Mouse (Mus musculus) limb, embryonic 13.5 days (tissue): ENCODE results near the gene Srrm4. TPM values are rescaled to one million over a fixed set of nuclear protein-coding genes. Genes with fewer than 3 reads are reported as not detected.

Source experiments
- ATAC-seq: fragments of 200-750 bp; cut with Nextera tagmentation; 2 replicates; pipeline ENCODE4 v1.8.0; 2017; ENCODE audit warnings: low read depth, moderate number of reproducible peaks, moderate TSS enrichment; ENCODE audit not compliant: low FRiP score
- H3K27ac ChIP-seq: fragments of 300-500 bp; sonication (generic); 2 replicates; pipeline ENCODE4 v1.5.1; 2015; ENCODE audit warnings: inconsistent platforms, mild to moderate bottlenecking, moderate library complexity
- H3K27me3 ChIP-seq: fragments of 300-500 bp; sonication (generic); 2 replicates; pipeline ENCODE4 v1.6.1; 2015; ENCODE audit warnings: mild to moderate bottlenecking, inconsistent platforms
- H3K36me3 ChIP-seq: fragments of 300-500 bp; sonication (generic); 2 replicates; pipeline ENCODE4 v1.6.1; 2015; ENCODE audit warnings: inconsistent platforms, mild to moderate bottlenecking, moderate library complexity
- H3K4me1 ChIP-seq: fragments of 300-500 bp; sonication (generic); 2 replicates; pipeline ENCODE4 v1.6.1; 2015; ENCODE audit warnings: inconsistent platforms
- H3K4me2 ChIP-seq: fragments of 300-500 bp; sonication (generic); replicated peaks from 2 replicates; pipeline ENCODE4 v1.6.1; 2015; ENCODE audit warnings: inconsistent platforms, mild to moderate bottlenecking, moderate library complexity
- H3K4me3 ChIP-seq: fragments of 300-500 bp; sonication (generic); 2 replicates; pipeline ENCODE4 v1.5.1; 2015; ENCODE audit warnings: moderate library complexity, mild to moderate bottlenecking, inconsistent platforms
- H3K9ac ChIP-seq: fragments of 300-500 bp; sonication (generic); 2 replicates; pipeline ENCODE4 v1.6.1; 2015; ENCODE audit warnings: mild to moderate bottlenecking, inconsistent platforms
- H3K9me3 ChIP-seq: fragments of 300-500 bp; sonication (generic); 2 replicates; pipeline ENCODE4 v1.6.1; 2016; ENCODE audit warnings: inconsistent platforms
- WGBS: fragments of 180-500 bp; shearing (Covaris S2); methylation state at CpG from one replicate; pipeline ENCODE4 v1.1.7; 2015; 5-methylcytosine and 5-hydroxymethylcytosine counted together
- polyA plus RNA-seq: library from polyadenylated mRNA; unstranded; fragments of >200 nt; fragmentation: Nextera tagmentation; extraction: Ambion mirVana; gene quantifications from 2 replicates; pipeline ENCODE4 v1.2.1, GENCODE M21; 2015

The Srrm4 gene
- polyA plus RNA-seq, 1 experiment from 2014 or later = 0.25 TPM

- Histone ChIP-seq H3K27ac (no peak overlapping the region), H3K27me3 (no peaks in the 10 kb centered on the region), H3K9ac (no peak overlapping the region), H3K4me1 (no peaks in the 10 kb centered on the region), H3K4me2 (no peak overlapping the region), H3K36me3 (no peaks in the 10 kb centered on the region), H3K4me3 (no peak overlapping the region), H3K9me3 (no peaks in the 10 kb centered on the region)
- ATAC-seq = no peak
- WGBS = 54% methylated on average over 15 of the region's 15 CpGs
Observed at GRCm38 (mm10) chr5:116501342-116501741, 90.3 kb downstream of the Srrm4 start.

- Histone ChIP-seq H3K9me3 (no peaks in the 10 kb centered on the region), H3K27ac (no peak overlapping the region), H3K4me3 (no peak overlapping the region), H3K36me3 (no peaks in the 10 kb centered on the region), H3K4me1 (no peaks in the 10 kb centered on the region), H3K4me2 (no peak overlapping the region), H3K9ac (no peak overlapping the region), H3K27me3 (no peaks in the 10 kb centered on the region)
- 75% methylated on average over 19 of the region's 19 CpGs for WGBS
- no peak for ATAC-seq
Observed at GRCm38 (mm10) chr5:116498880-116499640, 92.6 kb downstream of the Srrm4 start.

GRCm38 (mm10) chr5:116497866-116498265 is 93.8 kb downstream of the Srrm4 start:
- ATAC-seq = no peak
- Histone ChIP-seq H3K9me3 (no peaks in the 10 kb centered on the region), H3K4me2 (no peak overlapping the region), H3K4me3 (no peak overlapping the region), H3K27ac (no peak overlapping the region), H3K9ac (no peak overlapping the region), H3K4me1 (no peaks in the 10 kb centered on the region), H3K36me3 (no peaks in the 10 kb centered on the region), H3K27me3 (no peaks in the 10 kb centered on the region)
- 77% methylated on average over 5 of the region's 5 CpGs for WGBS

- H3K4me2 ChIP-seq = no peak overlapping the region
- H3K9ac ChIP-seq = no peak overlapping the region
- WGBS = 8% methylated on average over 7 of the region's 7 CpGs
- no peaks in the 10 kb centered on the region for H3K36me3 ChIP-seq
- H3K4me3 ChIP-seq = no peak overlapping the region
- no peaks in the 10 kb centered on the region for H3K9me3 ChIP-seq
- no peaks in the 10 kb centered on the region for H3K4me1 ChIP-seq
- no peaks in the 10 kb centered on the region for H3K27me3 ChIP-seq
- H3K27ac ChIP-seq = no peak overlapping the region
- ATAC-seq = no peak
Observed at GRCm38 (mm10) chr5:116497205-116497604, 94.4 kb downstream of the Srrm4 start.

GRCm38 (mm10) chr5:116496717-116497116 is 94.9 kb downstream of the Srrm4 start:
- no peak for ATAC-seq
- 66% methylated on average over 2 of the region's 2 CpGs for WGBS
- no peaks in the 10 kb centered on the region for H3K9me3 ChIP-seq
- no peak overlapping the region for H3K4me3 ChIP-seq
- no peaks in the 10 kb centered on the region for H3K4me1 ChIP-seq
- H3K9ac ChIP-seq = no peak overlapping the region
- H3K27ac ChIP-seq = no peak overlapping the region
- H3K27me3 ChIP-seq = no peaks in the 10 kb centered on the region
- H3K4me2 ChIP-seq = no peak overlapping the region
- H3K36me3 ChIP-seq = no peaks in the 10 kb centered on the region

GRCm38 (mm10) chr5:116495466-116495865 is 96.2 kb downstream of the Srrm4 start:
- no peak for ATAC-seq
- Histone ChIP-seq H3K9me3 (no peaks in the 10 kb centered on the region), H3K4me2 (no peak overlapping the region), H3K4me1 (no peaks in the 10 kb centered on the region), H3K9ac (no peak overlapping the region), H3K36me3 (no peaks in the 10 kb centered on the region), H3K27ac (no peak overlapping the region), H3K27me3 (no peaks in the 10 kb centered on the region), H3K4me3 (no peak overlapping the region)
- 74% methylated on average over 9 of the region's 9 CpGs for WGBS

- H3K27ac ChIP-seq = no peak overlapping the region
- no peak overlapping the region for H3K4me2 ChIP-seq
- no peaks in the 10 kb centered on the region for H3K36me3 ChIP-seq
- no peak for ATAC-seq
- WGBS = 38% methylated on average over 7 of the region's 7 CpGs
- H3K27me3 ChIP-seq = no peaks in the 10 kb centered on the region
- no peaks in the 10 kb centered on the region for H3K9me3 ChIP-seq
- H3K4me1 ChIP-seq = no peaks in the 10 kb centered on the region
- no peak overlapping the region for H3K9ac ChIP-seq
- no peak overlapping the region for H3K4me3 ChIP-seq
Observed at GRCm38 (mm10) chr5:116494377-116494776, 97.2 kb downstream of the Srrm4 start.

- no peaks in the 10 kb centered on the region for H3K36me3 ChIP-seq
- 75% methylated on average over 3 of the region's 3 CpGs for WGBS
- H3K9ac ChIP-seq = no peak overlapping the region
- no peaks in the 10 kb centered on the region for H3K9me3 ChIP-seq
- H3K4me3 ChIP-seq = no peak overlapping the region
- H3K4me1 ChIP-seq = no peaks in the 10 kb centered on the region
- no peak overlapping the region for H3K4me2 ChIP-seq
- ATAC-seq = no peak
- H3K27me3 ChIP-seq = no peaks in the 10 kb centered on the region
- H3K27ac ChIP-seq = no peak overlapping the region
Observed at GRCm38 (mm10) chr5:116492726-116493125, 98.9 kb downstream of the Srrm4 start.

- H3K4me1 ChIP-seq = no peaks in the 10 kb centered on the region
- WGBS = 60% methylated on average over 12 of the region's 12 CpGs
- no peak overlapping the region for H3K27ac ChIP-seq
- no peak overlapping the region for H3K4me2 ChIP-seq
- H3K27me3 ChIP-seq = no peaks in the 10 kb centered on the region
- H3K9ac ChIP-seq = no peak overlapping the region
- no peaks in the 10 kb centered on the region for H3K36me3 ChIP-seq
- ATAC-seq = no peak
- no peaks in the 10 kb centered on the region for H3K9me3 ChIP-seq
- no peak overlapping the region for H3K4me3 ChIP-seq
Observed at GRCm38 (mm10) chr5:116491794-116492420, 99.7 kb downstream of the Srrm4 start.

- Histone ChIP-seq H3K4me3 (no peak overlapping the region), H3K9me3 (no peaks in the 10 kb centered on the region), H3K27me3 (0 out of 2 replicates have a peak, but pooled peaks cover 4% of the 10 kb centered on the region), H3K27ac (no peak overlapping the region), H3K36me3 (no peaks in the 10 kb centered on the region), H3K4me2 (no peak overlapping the region), H3K9ac (no peak overlapping the region), H3K4me1 (no peaks in the 10 kb centered on the region)
- WGBS = 62% methylated on average over 5 of the region's 5 CpGs
- no peak for ATAC-seq
Observed at GRCm38 (mm10) chr5:116490826-116491225, 100.8 kb downstream of the Srrm4 start.

- H3K27me3 ChIP-seq = 0 out of 2 replicates have a peak, but pooled peaks cover 4% of the 10 kb centered on the region
- H3K27ac ChIP-seq = no peak overlapping the region
- H3K4me3 ChIP-seq = no peak overlapping the region
- WGBS = 58% methylated on average over 8 of the region's 8 CpGs
- peaks cover 7% of the 10 kb centered on the region; the same call in 1 of the 2 replicates for H3K4me1 ChIP-seq
- no peak for ATAC-seq
- H3K4me2 ChIP-seq = no peak overlapping the region
- no peaks in the 10 kb centered on the region for H3K9me3 ChIP-seq
- no peak overlapping the region for H3K9ac ChIP-seq
- no peaks in the 10 kb centered on the region for H3K36me3 ChIP-seq
Observed at GRCm38 (mm10) chr5:116489621-116490020, 102.0 kb downstream of the Srrm4 start.

- H3K36me3 ChIP-seq = no peaks in the 10 kb centered on the region
- 44% methylated on average over 4 of the region's 4 CpGs for WGBS
Observed at GRCm38 (mm10) chr5:116486135-116486534, 105.5 kb downstream of the Srrm4 start.

More at GRCm38 (mm10) chr5:116486135-116486534, 105.5 kb downstream of the Srrm4 start:
- no peak for ATAC-seq
- H3K27ac ChIP-seq = no peak overlapping the region
- H3K4me2 ChIP-seq = no peak overlapping the region
- peaks cover 10% of the 10 kb centered on the region; the same call in 1 of the 2 replicates for H3K4me1 ChIP-seq
- no peak overlapping the region for H3K4me3 ChIP-seq
- no peak overlapping the region for H3K9ac ChIP-seq
- no peaks in the 10 kb centered on the region for H3K9me3 ChIP-seq
- H3K27me3 ChIP-seq = 0 out of 2 replicates have a peak, but pooled peaks cover 4% of the 10 kb centered on the region
